Mouse (Mus musculus) small intestine, adult 2 months (tissue): ENCODE results near the gene Gm21983. TPM values are rescaled to one million over a fixed set of nuclear protein-coding genes. Genes with fewer than 3 reads are reported as not detected.
A peak's percentile ranks its signal among the peaks of the same experiment; 100 is the strongest.

Experiments used
- H3K27ac ChIP-seq: fragments of 200-500 bp; 2 replicates; pipeline ENCODE4 v1.5.1; 2012; ENCODE audit warnings: low read depth, low read length, control low read depth, inconsistent platforms; ENCODE audit not compliant: insufficient read depth
- H3K27me3 ChIP-seq: fragments of 200-500 bp; 2 replicates; pipeline ENCODE4 v1.6.1; 2012; ENCODE audit warnings: mild to moderate bottlenecking, moderate library complexity, low read length, inconsistent platforms; ENCODE audit not compliant: control insufficient read depth, insufficient read depth
- H3K36me3 ChIP-seq: fragments of 200-500 bp; 2 replicates; pipeline ENCODE4 v1.6.1; 2012; ENCODE audit warnings: mild to moderate bottlenecking, low read length, control low read depth, inconsistent platforms; ENCODE audit not compliant: control insufficient read depth, insufficient read depth
- H3K4me1 ChIP-seq: fragments of 200-500 bp; 2 replicates; pipeline ENCODE4 v1.6.1; 2012; ENCODE audit warnings: low read length, inconsistent platforms, mixed read lengths; ENCODE audit not compliant: control insufficient read depth, insufficient read depth, insufficient read length
- H3K4me3 ChIP-seq: fragments of 200-500 bp; 2 replicates; pipeline ENCODE4 v1.5.1; 2012; ENCODE audit warnings: low read depth, mild to moderate bottlenecking, control low read depth, inconsistent platforms, low read length, moderate library complexity
- CTCF ChIP-seq: fragments of 200-500 bp; IDR thresholded peaks from 2 replicates; pipeline ENCODE4 v1.5.1; 2012; ENCODE audit warnings: low read depth, mild to moderate bottlenecking, control low read depth, inconsistent platforms, low read length, moderate library complexity, mixed read lengths; ENCODE audit not compliant: insufficient replicate concordance, insufficient read length; ENCODE audit errors: extremely low read depth
- POLR2A ChIP-seq: fragments of 200-500 bp; IDR thresholded peaks from 2 replicates; pipeline ENCODE4 v1.6.1; 2012; ENCODE audit warnings: low read depth, mild to moderate bottlenecking, control low read depth, inconsistent platforms, low read length, moderate library complexity
- WGBS: fragments of 180-500 bp; shearing (Covaris S2); methylation state at CpG from one replicate; pipeline ENCODE4 v1.1.7; 2018; 5-methylcytosine and 5-hydroxymethylcytosine counted together
- polyA plus RNA-seq: library from polyadenylated mRNA; depleted of rRNA; stranded (reverse); fragments of >200 nt; gene quantifications from 2 replicates; pipeline ENCODE4 v1.2.3, GENCODE M21; 2012; rRNA removed

Gm21983 gene
- 0.23 TPM in 1 of 2 replicates, not detected in the other for polyA plus RNA-seq

GRCm38 (mm10) chr7:27180837-27181695, at the start of gene Gm21983, which contains the start of gene Mia:
TSS of gene Gm21983 (minus strand) at chr7:27181086.
TSS of gene Mia (minus strand) at chr7:27181157.
- 39% methylated on average over 14 of the region's 14 CpGs for WGBS
- peak within 1 kb of the TSS; percentile 30; the same call in 1 of the 2 replicates for H3K27ac ChIP-seq
- no peak within 1 kb of the TSS for H3K4me3 ChIP-seq
- peaks cover 20% of the 10 kb centered on the region; the same call in 1 of the 2 replicates for H3K4me1 ChIP-seq
- no peaks in the 10 kb centered on the region for H3K27me3 ChIP-seq
- H3K36me3 ChIP-seq, result peaks cover 10% of the 10 kb centered on the region
- no peak for TF ChIP-seq POLR2A
- TF ChIP-seq CTCF, result no peak

GRCm38 (mm10) chr7:27228865-27229264, 48.0 kb upstream of the Gm21983 start:
- TF ChIP-seq CTCF (no peak), POLR2A (no peak)
- Histone ChIP-seq H3K4me1 (peaks cover 27% of the 10 kb centered on the region), H3K27ac (peak overlapping the region; percentile 84), H3K4me3 (peak overlapping the region; percentile 79), H3K27me3 (no peaks in the 10 kb centered on the region), H3K36me3 (no peaks in the 10 kb centered on the region)
- WGBS, result 7% methylated on average over 6 of the region's 6 CpGs

- TF ChIP-seq CTCF, result no peak
- peak; percentile 62 for TF ChIP-seq POLR2A
- Histone ChIP-seq H3K36me3 (no peaks in the 10 kb centered on the region), H3K27me3 (no peaks in the 10 kb centered on the region), H3K27ac (peak within 1 kb of the TSS; percentile 92), H3K4me3 (peak within 1 kb of the TSS; percentile 79), H3K4me1 (peaks cover 27% of the 10 kb centered on the region)
- under 1% methylated on average over 49 of the region's 49 CpGs for WGBS
Measured at GRCm38 (mm10) chr7:27228281-27228821, 47.5 kb upstream of the Gm21983 start, which contains the start of gene Itpkc. TSS of gene Itpkc (minus strand) at chr7:27228661.

- 3% methylated on average over 10 of the region's 10 CpGs for WGBS
- H3K4me1 ChIP-seq, result peaks cover 32% of the 10 kb centered on the region
Measured at GRCm38 (mm10) chr7:27227676-27228075, 46.8 kb upstream of the Gm21983 start.

GRCm38 (mm10) chr7:27227276-27227675, 46.4 kb upstream of the Gm21983 start:
- no peak for TF ChIP-seq POLR2A
- TF ChIP-seq CTCF, result no peak
- H3K27me3 ChIP-seq, result no peaks in the 10 kb centered on the region
- H3K4me3 ChIP-seq, result peak overlapping the region; percentile 79
- peaks cover 32% of the 10 kb centered on the region for H3K4me1 ChIP-seq
- WGBS, result 16% methylated on average over 9 of the region's 9 CpGs
- no peaks in the 10 kb centered on the region for H3K36me3 ChIP-seq
- H3K27ac ChIP-seq, result peak overlapping the region; percentile 92

More at GRCm38 (mm10) chr7:27227676-27228075, 46.8 kb upstream of the Gm21983 start:
- Histone ChIP-seq H3K27ac (peak overlapping the region; percentile 92), H3K36me3 (no peaks in the 10 kb centered on the region), H3K27me3 (no peaks in the 10 kb centered on the region), H3K4me3 (peak overlapping the region; percentile 79)
- no peak for TF ChIP-seq POLR2A
- TF ChIP-seq CTCF, result peak; percentile 11; the same call in 1 of the 2 replicates

GRCm38 (mm10) chr7:27224877-27225575, 44.1 kb upstream of the Gm21983 start:
- Histone ChIP-seq H3K27me3 (no peaks in the 10 kb centered on the region), H3K27ac (peak overlapping the region; percentile 92), H3K36me3 (peaks cover 2% of the 10 kb centered on the region), H3K4me3 (peak overlapping the region; percentile 79), H3K4me1 (peaks cover 38% of the 10 kb centered on the region)
- TF ChIP-seq CTCF, result no peak
- TF ChIP-seq POLR2A, result no peak
- 19% methylated on average over 11 of the region's 11 CpGs for WGBS
